ENCODE assay signal across 13 mouse cellular contexts in the genomic region with DNA sequence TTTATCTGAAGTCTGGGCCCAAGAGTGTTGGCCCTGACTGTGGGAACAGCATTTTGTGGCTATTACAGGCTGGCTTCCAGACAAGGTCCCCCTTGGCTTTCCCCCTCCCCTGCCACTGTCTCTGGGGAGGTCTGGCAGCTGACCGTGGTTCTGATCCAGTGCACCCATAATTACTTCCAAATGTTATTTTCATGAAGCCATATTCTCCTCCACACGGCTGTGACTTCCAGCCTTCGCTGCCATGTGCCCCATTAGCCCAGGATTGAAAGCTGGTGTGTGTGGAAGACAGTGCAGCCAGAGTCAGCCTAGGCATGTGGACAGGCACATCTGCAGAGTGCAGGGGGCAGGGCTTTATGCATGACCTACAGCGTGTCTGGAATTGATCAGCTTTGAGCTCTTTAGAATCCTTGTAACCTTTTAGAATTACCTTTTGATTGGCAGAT.
A peak's percentile ranks its signal among the peaks of the same experiment; 100 is the strongest.
DNase-seq lines count a peak whose midpoint lies in the region; ATAC-seq and TF ChIP-seq lines count a peak whose summit lies in the region.
"Had no signal": no experiment of that assay in that cellular context is flagged by ENCODE, and none has a peak within 500 bp of the region (broad histone marks: within the 10 kb centered on the region; RNA-seq: fewer than 3 reads in every experiment).

No protein-coding gene starts in this region.

- no peak overlapping the region for H3K9ac ChIP-seq in hindbrain, postnatal 0 days (replicated peaks; ENCODE audit: low read length)
- H3K9ac ChIP-seq in neural tube, embryonic 15.5 days (replicated peaks): no peak overlapping the region
- H3K9ac ChIP-seq: forebrain, embryonic 12.5 days had no signal

- peaks cover 21% of the 10 kb centered on the region for H3K4me1 ChIP-seq in hindbrain, embryonic 10.5 days (replicated peaks)
- peaks cover 10% of the 10 kb centered on the region for H3K4me1 ChIP-seq in hindbrain, postnatal 0 days (ENCODE audit: insufficient read depth, low read length)
- H3K4me1 ChIP-seq in neural tube, embryonic 15.5 days: peaks cover 26% of the 10 kb centered on the region
- peaks cover 22% of the 10 kb centered on the region for H3K4me1 ChIP-seq in limb, embryonic 10.5 days

- 50% methylated on average over 4 of the region's 4 CpGs for WGBS in hindbrain, embryonic 10.5 days
- WGBS in hindbrain, postnatal 0 days: 28% methylated on average over 4 of the region's 4 CpGs
- WGBS in neural tube, embryonic 15.5 days: 26% methylated on average over 4 of the region's 4 CpGs
- WGBS in limb, embryonic 10.5 days: 24% methylated on average over 4 of the region's 4 CpGs

- H3K9me3 ChIP-seq in hindbrain, embryonic 10.5 days: no peaks in the 10 kb centered on the region
- H3K9me3 ChIP-seq in hindbrain, postnatal 0 days (ENCODE audit: low read length): no peaks in the 10 kb centered on the region
- H3K9me3 ChIP-seq in neural tube, embryonic 15.5 days (replicated peaks): no peaks in the 10 kb centered on the region
- no peaks in the 10 kb centered on the region for H3K9me3 ChIP-seq in limb, embryonic 10.5 days (replicated peaks)
- H3K9me3 ChIP-seq: forebrain, embryonic 12.5 days; heart, embryonic 10.5 days had no signal

- peak; percentile 47 for DNase-seq in hindbrain, embryonic 10.5 days (ENCODE audit: low spot score)
- DNase-seq in hindbrain, postnatal 0 days (ENCODE audit: low spot score): no peak
- peak; percentile 46 for DNase-seq in neural tube, embryonic 10.5 days (ENCODE audit: extremely low spot score, low spot score)
- DNase-seq in limb, embryonic 10.5 days (ENCODE audit: low spot score): peak; percentile 66
- no peak for DNase-seq in ovary, postnatal 10 days (ENCODE audit: low spot score)
- DNase-seq in kidney, adult 9 months: no peak
- no peak for DNase-seq in layer of hippocampus, postnatal 36 days
- DNase-seq: adrenal gland, postnatal 25 days; right cerebral cortex, adult 18-20 months had no signal

- H3K4me2 ChIP-seq in hindbrain, postnatal 0 days (ENCODE audit: low read depth, low read length): no peak overlapping the region
- no peak overlapping the region for H3K4me2 ChIP-seq in neural tube, embryonic 15.5 days
- H3K4me2 ChIP-seq: forebrain, embryonic 12.5 days had no signal

- no peak overlapping the region for H3K4me3 ChIP-seq in hindbrain, embryonic 10.5 days
- no peak overlapping the region for H3K4me3 ChIP-seq in hindbrain, postnatal 0 days (ENCODE audit: low read length)
- no peak overlapping the region for H3K4me3 ChIP-seq in neural tube, embryonic 15.5 days (replicated peaks)
- no peak overlapping the region for H3K4me3 ChIP-seq in limb, embryonic 10.5 days
- H3K4me3 ChIP-seq: forebrain, embryonic 12.5 days; heart, embryonic 10.5 days had no signal

- no peaks in the 10 kb centered on the region for H3K27me3 ChIP-seq in hindbrain, embryonic 10.5 days (ENCODE audit: insufficient read depth, poor library complexity, severe bottlenecking)
- H3K27me3 ChIP-seq in hindbrain, postnatal 0 days (ENCODE audit: insufficient read depth, low read length): no peaks in the 10 kb centered on the region
- H3K27me3 ChIP-seq in neural tube, embryonic 15.5 days (replicated peaks): no peaks in the 10 kb centered on the region
- peaks cover 6% of the 10 kb centered on the region for H3K27me3 ChIP-seq in limb, embryonic 10.5 days (ENCODE audit: low read depth, poor library complexity, severe bottlenecking)
- H3K27me3 ChIP-seq: forebrain, embryonic 12.5 days had no signal

- no peaks in the 10 kb centered on the region for H3K36me3 ChIP-seq in hindbrain, embryonic 10.5 days
- no peaks in the 10 kb centered on the region for H3K36me3 ChIP-seq in hindbrain, postnatal 0 days (ENCODE audit: insufficient read depth, low read length)
- H3K36me3 ChIP-seq in neural tube, embryonic 15.5 days: no peaks in the 10 kb centered on the region
- H3K36me3 ChIP-seq in limb, embryonic 10.5 days: no peaks in the 10 kb centered on the region
- H3K36me3 ChIP-seq: forebrain, embryonic 12.5 days; heart, embryonic 10.5 days had no signal

- ATAC-seq in hindbrain, postnatal 0 days: no peak
- ATAC-seq in neural tube, embryonic 15.5 days (ENCODE audit: low FRiP score): no peak

- no peak overlapping the region; the same call in 1 of the 2 replicates for H3K27ac ChIP-seq in hindbrain, embryonic 10.5 days
- no peak overlapping the region for H3K27ac ChIP-seq in hindbrain, postnatal 0 days
- H3K27ac ChIP-seq in neural tube, embryonic 15.5 days (replicated peaks): no peak overlapping the region
- H3K27ac ChIP-seq in limb, embryonic 10.5 days: 0 out of 2 replicates have a peak overlapping the region, but pooled peaks have one; percentile 27
- H3K27ac ChIP-seq: forebrain, embryonic 12.5 days; heart, embryonic 10.5 days; kidney, postnatal 0 days had no signal

- TF ChIP-seq CTCF in hindbrain, postnatal 0 days (IDR thresholded peaks at IDR 0.05; ENCODE audit: low read depth): no peak

Comparison
In these comparisons a context has a peak if more than half of its experiments do, and no peak if none do; other contexts are left out.
1. DNase-seq: peak in hindbrain, embryonic 10.5 days (single experiment), neural tube, embryonic 10.5 days (single experiment) and limb, embryonic 10.5 days (single experiment); none in hindbrain, postnatal 0 days (single experiment), ovary, postnatal 10 days (single experiment), kidney, adult 9 months (single experiment) and layer of hippocampus, postnatal 36 days (0 of 2).